Mouse (Mus musculus) embryonic stem cell, embryonic (primary cell): ENCODE measurements around the gene Zfpm1.

Source experiments
- CTCF ChIA-PET, 4 experiments: fragments of 300-600 bp in 2 of 4; fragments of 350-600 bp in 2 of 4; sonication (Branson Sonifier 250); formaldehyde crosslinking; loops; one replicate each; lab custom pipeline; 2022; ENCODE audit warnings: inconsistent platforms in 2 of 4; lab: Charles Lee
- POLR2A ChIA-PET, 4 experiments: fragments of 300-600 bp in 2 of 4; fragments of 350-600 bp in 2 of 4; sonication (Branson Sonifier 250); formaldehyde crosslinking; loops; one replicate each; lab custom pipeline; 2022; ENCODE audit warnings: antibody characterized with exemption in 4 of 4, inconsistent platforms in 1 of 4; lab: Charles Lee

Gene Zfpm1

GRCm38 (mm10) chr8:122284203-122284658, 2.3 kb downstream of the Zfpm1 start:
- CTCF ChIA-PET, result interaction anchor here in 3 of 4 experiments (0.7 to 1.6 kb wide), 5 partner anchors 8 to 85 kb away, joined by 3 to 7 read pairs (median 3); no protein-coding TSS in a partner anchor
- POLR2A ChIA-PET, result interaction anchor here (0.5 to 2.4 kb wide), 15 partner anchors 9 to 1349 kb away, joined by 3 to 14 read pairs (median 4); no protein-coding TSS in a partner anchor

DNA sequence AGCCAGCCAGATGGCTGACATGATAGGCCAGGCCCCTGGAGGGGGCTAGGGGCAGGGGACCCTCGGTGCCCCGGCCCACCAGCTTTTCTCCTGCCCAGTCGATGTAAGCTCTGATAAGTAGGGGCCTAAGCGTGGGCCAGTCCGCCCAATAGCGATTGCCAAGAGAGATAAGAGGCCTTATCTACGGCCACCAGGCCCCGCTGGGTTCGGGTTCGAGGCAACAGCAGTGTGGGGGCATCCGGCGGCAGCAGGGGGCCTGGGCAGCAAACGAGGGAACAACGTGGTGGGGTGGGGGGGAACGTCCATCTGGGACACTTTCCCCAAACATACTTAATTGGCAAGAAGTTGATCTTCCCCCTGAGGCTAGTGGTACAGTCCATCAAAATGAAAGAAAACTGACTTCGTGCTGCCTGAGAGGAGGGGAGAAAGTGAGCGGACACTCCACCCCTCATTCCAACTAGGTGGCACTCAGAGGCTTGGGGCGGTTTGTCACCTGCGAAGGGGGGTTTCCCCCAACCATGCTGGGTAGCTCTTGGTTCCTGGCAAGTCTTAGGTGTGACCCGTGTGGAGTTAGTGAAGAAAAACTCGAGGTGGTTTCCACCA, 2.8 kb downstream of the Zfpm1 start:
- CTCF ChIA-PET, result interaction anchor here in 2 of 4 experiments (0.7 to 1.6 kb wide), 4 partner anchors 8 to 85 kb away, joined by 3 to 6 read pairs (median 4); no protein-coding TSS in a partner anchor
- POLR2A ChIA-PET, result interaction anchor here in 3 of 4 experiments (0.7 to 2.4 kb wide), 11 partner anchors 8 to 337 kb away, joined by 3 to 14 read pairs (median 4); no protein-coding TSS in a partner anchor

DNA sequence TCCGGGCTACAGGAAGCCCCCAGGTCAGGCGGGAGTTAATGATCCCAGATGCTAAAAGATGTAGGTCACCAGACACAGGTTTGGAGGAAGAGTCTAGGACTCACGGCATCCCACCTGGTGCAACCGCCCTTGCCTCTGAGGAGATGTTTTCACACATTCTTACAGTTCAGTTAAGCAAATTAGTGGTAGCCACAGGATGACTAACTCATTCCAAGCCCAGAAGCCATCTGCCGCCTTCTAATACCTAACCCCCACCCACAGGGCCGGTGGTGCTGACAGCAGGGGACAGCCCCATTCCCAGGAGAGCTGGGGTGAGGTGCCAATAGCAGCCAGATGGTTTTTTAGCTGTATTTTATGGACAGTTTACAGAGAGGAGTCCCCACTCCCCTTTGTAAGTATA, 3.8 kb downstream of the Zfpm1 start:
- ChIA-PET CTCF (interaction anchor here in 1 of 4 experiments (0.8 kb wide), 1 partner anchor 8 kb away, joined by 4 read pairs; no protein-coding TSS in a partner anchor), POLR2A (interaction anchor here in 2 of 4 experiments (1.4 to 2.4 kb wide), 3 partner anchors 8 to 33 kb away, joined by 3 to 7 read pairs (median 5); no protein-coding TSS in a partner anchor)

- POLR2A ChIA-PET, result no interaction called here
- CTCF ChIA-PET, result interaction anchor here in 1 of 4 experiments (0.7 kb wide), 1 partner anchor 385 kb away, joined by 4 read pairs; no protein-coding TSS in a partner anchor
These were observed 5.0 kb downstream of the Zfpm1 start for GRCm38 (mm10) chr8:122286899-122287298.

DNA sequence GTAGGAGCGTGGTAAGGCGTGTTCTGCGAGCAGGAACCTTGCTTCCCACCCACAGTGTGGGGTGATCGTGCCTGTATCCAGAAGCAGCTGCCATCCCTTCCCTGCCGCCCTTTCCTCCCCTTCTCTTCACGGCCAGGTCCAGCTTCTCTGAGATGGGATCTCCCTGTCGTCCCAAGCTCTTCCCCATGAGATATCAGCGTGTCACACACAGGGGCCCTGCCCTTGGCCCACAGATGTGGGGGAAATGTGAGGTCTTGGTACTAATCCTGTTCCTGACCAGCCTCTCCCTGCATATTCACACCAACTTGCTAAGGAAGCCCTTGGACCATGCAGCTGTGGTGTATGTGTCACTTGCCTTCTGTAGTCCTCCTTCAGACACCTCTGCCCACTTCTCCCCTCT, 5.8 kb downstream of the Zfpm1 start:
- CTCF ChIA-PET, result interaction anchor here in 1 of 4 experiments (1.1 kb wide), 1 partner anchor 19 kb away, joined by 3 read pairs; no protein-coding TSS in a partner anchor
- POLR2A ChIA-PET, result no interaction called here

- CTCF ChIA-PET, result interaction anchor here in 1 of 4 experiments (1.1 kb wide), 1 partner anchor 19 kb away, joined by 3 read pairs; no protein-coding TSS in a partner anchor
- POLR2A ChIA-PET, result interaction anchor here in 1 of 4 experiments (1.7 kb wide), 1 partner anchor 10 kb away, joined by 4 read pairs; no protein-coding TSS in a partner anchor
These were observed 6.4 kb downstream of the Zfpm1 start for GRCm38 (mm10) chr8:122288344-122288743.

DNA sequence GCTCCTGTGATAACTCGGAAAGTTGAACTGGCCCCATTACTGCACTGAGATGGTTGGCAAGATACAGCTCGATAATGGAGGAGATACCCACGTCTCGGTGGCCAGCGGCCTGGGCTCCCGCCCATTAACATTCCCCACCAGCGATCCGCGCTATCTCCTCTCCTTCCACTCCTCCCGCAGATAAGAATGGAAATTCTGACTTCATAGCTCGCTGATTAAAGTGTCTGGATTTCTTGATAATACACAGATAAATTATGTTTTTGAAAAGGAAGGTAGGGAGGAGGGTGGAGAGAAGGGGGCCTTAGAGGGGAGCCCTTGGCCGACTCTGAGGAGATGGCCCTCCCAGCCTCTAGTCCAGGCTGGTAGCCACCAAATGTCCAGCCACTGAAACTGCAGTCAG, 9.1 kb downstream of the Zfpm1 start:
- ChIA-PET CTCF (interaction anchor here in 3 of 4 experiments (0.6 to 1.2 kb wide), 5 partner anchors 7 to 1495 kb away, joined by 3 read pairs; no protein-coding TSS in a partner anchor), POLR2A (interaction anchor here in 3 of 4 experiments (0.7 to 3.3 kb wide), 6 partner anchors 9 to 365 kb away, joined by 3 to 7 read pairs (median 3); partner anchors contain the start of gene Zfpm1 (in 2 of the 3))

GRCm38 (mm10) chr8:122291549-122291948, 9.6 kb downstream of the Zfpm1 start:
- ChIA-PET POLR2A (interaction anchor here in 2 of 4 experiments (0.6 to 3.3 kb wide), 6 partner anchors 10 to 244 kb away, joined by 3 to 7 read pairs (median 3); partner anchors contain the start of gene Zfpm1 (in 1 of the 2)), CTCF (interaction anchor here in 3 of 4 experiments (0.8 to 1.2 kb wide), 4 partner anchors 7 to 441 kb away, joined by 3 read pairs; no protein-coding TSS in a partner anchor)

GRCm38 (mm10) chr8:122293484-122293883, 11.5 kb downstream of the Zfpm1 start:
- CTCF ChIA-PET, result interaction anchor here in 1 of 4 experiments (2.0 kb wide), 1 partner anchor 76 kb away, joined by 6 read pairs; no protein-coding TSS in a partner anchor
- POLR2A ChIA-PET, result interaction anchor here in 2 of 4 experiments (1.3 to 3.3 kb wide), 3 partner anchors 10 to 43 kb away, joined by 7 to 13 read pairs (median 7); no protein-coding TSS in a partner anchor

GRCm38 (mm10) chr8:122294273-122294683, 12.3 kb downstream of the Zfpm1 start:
- ChIA-PET CTCF (interaction anchor here in 3 of 4 experiments (0.8 to 2.0 kb wide), 11 partner anchors 9 to 316 kb away, joined by 3 to 7 read pairs (median 4); partner anchors contain the start of gene Zfpm1 (in 1 of the 3)), POLR2A (interaction anchor here in 3 of 4 experiments (0.6 to 2.4 kb wide), 25 partner anchors 8 to 812 kb away, joined by 3 to 15 read pairs (median 4); partner anchors contain the start of genes Cyba (in 1 of the 3) and Zfpm1 (in 1 of the 3))

GRCm38 (mm10) chr8:122295389-122295788, 13.4 kb downstream of the Zfpm1 start:
- CTCF ChIA-PET, result no interaction called here
- POLR2A ChIA-PET, result interaction anchor here in 2 of 4 experiments (1.1 to 2.4 kb wide), 9 partner anchors 11 to 228 kb away, joined by 3 to 15 read pairs (median 8); partner anchors contain the start of gene Zfpm1 (in 1 of the 2)

- ChIA-PET POLR2A (interaction anchor here in 3 of 4 experiments (0.9 to 2.6 kb wide), 7 partner anchors 9 to 40 kb away, joined by 3 to 7 read pairs (median 3); partner anchors contain the start of gene Zfpm1 (in 1 of the 3)), CTCF (interaction anchor here in 2 of 4 experiments (1.1 to 2.3 kb wide), 5 partner anchors 26 to 73 kb away, joined by 3 to 5 read pairs (median 4); no protein-coding TSS in a partner anchor)
These were observed 14.4 kb downstream of the Zfpm1 start for GRCm38 (mm10) chr8:122296173-122297001.

- CTCF ChIA-PET, result no interaction called here
These were observed 17.8 kb downstream of the Zfpm1 start for GRCm38 (mm10) chr8:122299581-122300254.

DNA sequence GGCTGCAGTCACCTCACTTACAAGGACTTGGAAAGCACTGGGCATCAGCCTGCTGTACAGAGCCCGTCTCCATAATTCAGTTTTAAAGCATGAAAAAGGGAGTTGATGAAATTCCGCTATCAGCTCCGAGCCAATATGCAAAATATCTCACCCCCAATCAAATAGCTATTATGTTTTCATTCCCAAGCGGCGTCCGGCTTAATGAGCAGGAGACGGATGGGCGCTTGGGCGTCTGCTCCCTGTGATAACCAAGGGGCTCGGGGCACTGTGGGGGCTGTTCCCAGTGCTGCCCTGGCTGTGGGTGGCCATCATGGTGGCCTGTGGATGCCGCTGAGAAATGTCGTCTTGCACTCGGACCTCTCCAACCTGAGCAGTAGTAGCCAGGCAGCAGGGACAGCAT, 19.1 kb downstream of the Zfpm1 start:
- ChIA-PET POLR2A (no interaction called here), CTCF (no interaction called here)

More at GRCm38 (mm10) chr8:122299581-122300254, 17.8 kb downstream of the Zfpm1 start:
- POLR2A ChIA-PET, result interaction anchor here in 1 of 4 experiments (0.5 to 0.8 kb wide), 2 partner anchors 10 to 65 kb away, joined by 3 to 8 read pairs; no protein-coding TSS in a partner anchor

GRCm38 (mm10) chr8:122301866-122302265, 19.9 kb downstream of the Zfpm1 start:
- CTCF ChIA-PET, result no interaction called here
- POLR2A ChIA-PET, result no interaction called here

DNA sequence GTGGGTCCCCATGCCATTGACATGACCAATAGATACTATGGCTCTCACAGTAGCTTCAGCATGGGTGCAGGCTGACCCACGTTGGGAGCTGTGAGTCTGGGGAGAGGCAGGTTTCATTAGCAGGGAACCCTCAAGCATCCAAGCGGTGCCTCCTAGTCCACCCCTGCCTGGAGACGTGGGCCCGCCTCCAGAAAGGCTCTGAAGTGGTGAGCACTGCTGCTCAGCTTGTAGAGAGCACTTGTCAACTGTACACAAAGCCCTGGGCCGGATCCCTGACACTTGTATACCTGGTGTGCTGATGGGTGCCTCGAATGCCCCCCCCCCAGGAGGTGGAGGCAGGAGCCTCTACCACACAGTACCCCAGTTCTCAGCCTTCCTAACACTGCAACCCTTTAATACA, 21.5 kb downstream of the Zfpm1 start:
- CTCF ChIA-PET, result interaction anchor here in 2 of 4 experiments (0.7 to 1.1 kb wide), 3 partner anchors 22 to 57 kb away, joined by 3 to 6 read pairs (median 3); partner anchors contain the start of gene Trhr2 (in 1 of the 2)

More for the DNA sequence above, 21.5 kb downstream of the Zfpm1 start:
- POLR2A ChIA-PET, result interaction anchor here in 3 of 4 experiments (0.5 to 1.5 kb wide), 5 partner anchors 9 to 211 kb away, joined by 3 to 5 read pairs (median 3); no protein-coding TSS in a partner anchor
